Mouse (Mus musculus) urinary bladder, postnatal 14 days (tissue): ENCODE measurements around the gene Rbfox1.

Experiments used
- DNase-seq: peaks from one replicate; pipeline ENCODE4 v3.0.0; 2021; ENCODE audit warnings: low spot score

Rbfox1 gene

GRCm38 (mm10) chr16:7088601-7089430, 1203.7 kb downstream of the Rbfox1 start:
- no peak for DNase-seq

GRCm38 (mm10) chr16:7089475-7089874, 1204.3 kb downstream of the Rbfox1 start:
- no peak for DNase-seq

GRCm38 (mm10) chr16:7090205-7090604, 1205.0 kb downstream of the Rbfox1 start:
- DNase-seq, result no peak

- DNase-seq, result no peak
Observed at GRCm38 (mm10) chr16:7092811-7093210, 1207.7 kb downstream of the Rbfox1 start.

GRCm38 (mm10) chr16:7093686-7094085, 1208.5 kb downstream of the Rbfox1 start:
- DNase-seq, result no peak

- DNase-seq, result no peak
Observed at GRCm38 (mm10) chr16:7094181-7094749, 1209.1 kb downstream of the Rbfox1 start.

- DNase-seq, result no peak
Observed at GRCm38 (mm10) chr16:7097071-7097470, 1211.9 kb downstream of the Rbfox1 start.

GRCm38 (mm10) chr16:7097951-7098710, 1213.0 kb downstream of the Rbfox1 start:
- DNase-seq, result no peak

- peak; percentile 6 for DNase-seq
Observed at GRCm38 (mm10) chr16:7099506-7100300, 1214.5 kb downstream of the Rbfox1 start.

- DNase-seq, result no peak
Observed at GRCm38 (mm10) chr16:7102486-7102885, 1217.3 kb downstream of the Rbfox1 start.

GRCm38 (mm10) chr16:7103301-7103700, 1218.1 kb downstream of the Rbfox1 start:
- DNase-seq, result no peak

GRCm38 (mm10) chr16:7106450-7107015, 1221.4 kb downstream of the Rbfox1 start:
- no peak for DNase-seq

- DNase-seq, result peak; percentile 5
Observed at GRCm38 (mm10) chr16:7115945-7116344, 1230.8 kb downstream of the Rbfox1 start.

GRCm38 (mm10) chr16:7129591-7129990, 1244.4 kb downstream of the Rbfox1 start:
- no peak for DNase-seq

- DNase-seq, result no peak
Observed at GRCm38 (mm10) chr16:7132434-7132833, 1247.3 kb downstream of the Rbfox1 start.

GRCm38 (mm10) chr16:7136971-7137370, 1251.8 kb downstream of the Rbfox1 start:
- peak; percentile 8 for DNase-seq

GRCm38 (mm10) chr16:7139480-7139879, 1254.3 kb downstream of the Rbfox1 start:
- DNase-seq, result no peak

GRCm38 (mm10) chr16:7140909-7141308, 1255.8 kb downstream of the Rbfox1 start:
- DNase-seq, result no peak

GRCm38 (mm10) chr16:7145505-7145904, 1260.3 kb downstream of the Rbfox1 start:
- no peak for DNase-seq

- no peak for DNase-seq
Observed at GRCm38 (mm10) chr16:7146454-7146853, 1261.3 kb downstream of the Rbfox1 start.

- peak; percentile 46 for DNase-seq
Observed at GRCm38 (mm10) chr16:7147884-7148283, 1262.7 kb downstream of the Rbfox1 start.
